Mouse (Mus musculus) embryonic facial prominence, embryonic 13.5 days (tissue): Measurements from ENCODE around the gene Wwox. TPM values are rescaled to one million over a fixed set of nuclear protein-coding genes. Genes with fewer than 3 reads are reported as not detected.

ENCODE experiments used
- ATAC-seq: fragments of 200-750 bp; cut with Nextera tagmentation; 2 replicates; pipeline ENCODE4 v1.8.0; 2017; ENCODE audit warnings: low read depth; ENCODE audit not compliant: insufficient number of reproducible peaks, insufficient read depth, low FRiP score, low TSS enrichment
- H3K27ac ChIP-seq: fragments of 300-500 bp; sonication (generic); 2 replicates; pipeline ENCODE4 v1.5.1; 2015; ENCODE audit warnings: moderate library complexity, mild to moderate bottlenecking, inconsistent platforms
- H3K27me3 ChIP-seq: fragments of 300-500 bp; sonication (generic); 2 replicates; pipeline ENCODE4 v1.6.1; 2015; ENCODE audit warnings: mild to moderate bottlenecking, inconsistent platforms
- H3K36me3 ChIP-seq: fragments of 300-500 bp; sonication (generic); 2 replicates; pipeline ENCODE4 v1.6.1; 2015; ENCODE audit warnings: mild to moderate bottlenecking, inconsistent platforms
- H3K4me1 ChIP-seq: fragments of 300-500 bp; sonication (generic); 2 replicates; pipeline ENCODE4 v1.6.1; 2015; ENCODE audit warnings: inconsistent platforms
- H3K4me2 ChIP-seq: fragments of 300-500 bp; sonication (generic); 2 replicates; pipeline ENCODE4 v1.6.1; 2015; ENCODE audit warnings: moderate library complexity, mild to moderate bottlenecking, inconsistent platforms
- H3K4me3 ChIP-seq: fragments of 300-500 bp; sonication (generic); 2 replicates; pipeline ENCODE4 v1.5.1; 2015; ENCODE audit warnings: mild to moderate bottlenecking, inconsistent platforms
- H3K9ac ChIP-seq: fragments of 300-500 bp; sonication (generic); 2 replicates; pipeline ENCODE4 v1.6.1; 2015; ENCODE audit warnings: mild to moderate bottlenecking, inconsistent platforms
- H3K9me3 ChIP-seq: fragments of 300-500 bp; sonication (generic); 2 replicates; pipeline ENCODE4 v1.6.1; 2016; ENCODE audit warnings: inconsistent platforms
- WGBS: fragments of 180-500 bp; shearing (Covaris S2); methylation state at CpG from one replicate; pipeline ENCODE4 v1.1.7; 2015; ENCODE audit warnings: mixed read lengths; 5-methylcytosine and 5-hydroxymethylcytosine counted together
- polyA plus RNA-seq: library from polyadenylated mRNA; unstranded; fragments of >200 nt; fragmentation: Nextera tagmentation; extraction: Ambion mirVana; gene quantifications from 2 replicates; pipeline ENCODE4 v1.2.1, GENCODE M21; 2015

Gene Wwox
- polyA plus RNA-seq, 1 experiment from 2014 or later = 11.5 TPM

DNA sequence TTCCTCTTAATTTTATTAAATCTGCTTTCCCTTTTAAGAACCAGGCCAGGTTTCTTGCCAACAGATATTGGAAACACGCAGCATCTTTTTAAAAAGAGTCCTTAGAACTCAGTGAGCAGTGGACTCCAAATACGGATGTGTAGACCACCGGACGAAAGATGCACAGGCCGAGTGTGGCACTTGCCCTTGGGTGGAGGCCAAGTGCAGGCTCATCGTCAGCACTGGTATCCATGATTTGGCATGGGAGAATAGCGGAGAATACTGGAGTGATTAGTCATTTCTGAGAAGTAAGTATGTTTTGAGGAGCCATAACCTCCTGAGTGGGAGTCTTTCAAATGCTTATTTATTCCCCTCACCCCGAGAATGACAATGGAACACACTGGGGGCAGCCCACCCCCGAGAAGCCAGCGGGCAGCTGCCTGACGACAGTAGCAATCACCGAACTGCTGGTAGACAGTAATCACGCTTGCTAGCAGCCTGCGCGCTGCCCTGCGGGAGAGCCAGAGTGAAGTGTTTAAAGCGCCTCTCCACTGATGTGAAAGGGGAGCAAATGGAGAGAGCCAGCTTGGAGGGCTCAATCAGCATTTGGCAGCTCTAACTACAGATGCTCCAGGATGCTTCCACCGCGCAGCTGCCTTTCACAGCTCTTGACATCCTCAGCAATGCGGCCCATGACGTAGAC is 29.2 kb downstream of the Wwox start:
- ATAC-seq = no peak
- Histone ChIP-seq H3K4me1 (no peaks in the 10 kb centered on the region), H3K9me3 (no peaks in the 10 kb centered on the region), H3K36me3 (peaks cover 8% of the 10 kb centered on the region), H3K4me2 (no peak overlapping the region), H3K9ac (no peak overlapping the region), H3K27me3 (no peaks in the 10 kb centered on the region), H3K27ac (no peak overlapping the region), H3K4me3 (no peak overlapping the region)
- 87% methylated on average over 21 of the region's 21 CpGs for WGBS

DNA sequence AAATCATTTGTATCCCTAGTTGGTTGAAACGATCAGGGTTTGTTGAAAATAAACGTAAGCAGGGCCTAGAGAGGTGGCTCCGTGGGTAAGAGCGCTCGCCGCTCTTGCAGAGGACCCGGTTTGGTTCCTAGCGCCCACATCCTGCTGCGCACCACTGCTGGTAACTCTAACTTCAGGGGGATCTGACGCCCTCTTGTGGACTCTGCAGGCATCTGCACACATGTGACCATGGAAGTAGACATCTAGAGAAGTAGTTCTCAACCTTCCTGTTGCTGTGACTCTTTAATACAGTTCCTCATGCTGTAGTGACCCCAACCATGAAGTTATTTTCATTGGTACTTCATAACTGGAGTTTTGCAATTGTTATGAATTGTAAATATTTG is 29.7 kb downstream of the Wwox start:
- no peak overlapping the region for H3K4me2 ChIP-seq
- H3K27me3 ChIP-seq = no peaks in the 10 kb centered on the region
- H3K9me3 ChIP-seq = no peaks in the 10 kb centered on the region
- 89% methylated on average over 10 of the region's 10 CpGs for WGBS
- no peaks in the 10 kb centered on the region for H3K4me1 ChIP-seq
- no peak overlapping the region for H3K4me3 ChIP-seq
- H3K9ac ChIP-seq = no peak overlapping the region
- ATAC-seq = no peak
- H3K27ac ChIP-seq = no peak overlapping the region
- peaks cover 8% of the 10 kb centered on the region for H3K36me3 ChIP-seq

DNA sequence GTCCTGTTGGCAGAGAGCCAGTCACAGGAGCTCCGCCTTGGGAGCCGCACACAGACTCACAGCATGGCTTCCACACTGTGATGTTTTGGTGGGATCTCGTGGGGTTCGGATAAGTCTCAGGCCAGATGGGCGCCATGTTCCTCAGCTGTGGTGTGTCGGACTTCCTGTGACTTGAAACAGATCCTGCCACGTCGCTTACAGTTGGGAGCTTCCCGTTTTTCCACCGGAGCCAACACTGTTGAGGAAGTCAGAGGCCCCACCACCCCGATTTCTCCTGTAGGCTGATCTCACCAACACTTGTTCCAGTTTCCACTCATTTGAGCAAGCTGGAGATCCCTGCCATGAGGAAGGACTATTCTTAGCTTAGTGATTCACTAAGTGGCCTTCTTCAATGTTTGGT is 34.1 kb downstream of the Wwox start:
- no peaks in the 10 kb centered on the region for H3K9me3 ChIP-seq
- H3K4me3 ChIP-seq = no peak overlapping the region
- no peaks in the 10 kb centered on the region for H3K27me3 ChIP-seq
- ATAC-seq = no peak
- H3K9ac ChIP-seq = no peak overlapping the region
- peaks cover 8% of the 10 kb centered on the region for H3K36me3 ChIP-seq
- H3K27ac ChIP-seq = no peak overlapping the region
- H3K4me2 ChIP-seq = no peak overlapping the region
- 87% methylated on average over 11 of the region's 11 CpGs for WGBS
- peaks cover 5% of the 10 kb centered on the region; the same call in 1 of the 2 replicates for H3K4me1 ChIP-seq

DNA sequence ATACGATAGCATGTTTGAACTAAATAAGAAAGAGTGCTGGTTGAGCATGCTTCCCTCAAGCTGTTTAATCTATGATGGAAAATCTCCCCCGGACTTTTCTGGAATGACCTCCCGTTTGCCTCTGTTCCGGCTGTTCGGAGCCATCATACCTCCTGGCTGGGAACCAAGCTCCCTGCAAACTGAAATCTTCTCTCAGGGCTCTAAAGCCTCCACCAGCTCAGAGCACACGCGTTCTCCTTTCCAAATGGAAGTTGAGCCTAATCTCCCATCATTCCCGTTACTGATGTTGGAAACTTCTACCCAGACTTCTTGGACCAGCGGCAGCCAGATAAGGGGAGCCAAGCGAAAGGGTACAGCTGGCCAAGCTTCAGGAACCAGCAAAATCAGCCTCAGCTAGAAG is 37.5 kb downstream of the Wwox start:
- no peak overlapping the region for H3K4me3 ChIP-seq
- no peaks in the 10 kb centered on the region for H3K9me3 ChIP-seq
- no peaks in the 10 kb centered on the region for H3K27me3 ChIP-seq
- no peak overlapping the region for H3K27ac ChIP-seq
- no peak overlapping the region for H3K9ac ChIP-seq
- H3K36me3 ChIP-seq = no peaks in the 10 kb centered on the region
- no peak for ATAC-seq
- WGBS = 75% methylated on average over 10 of the region's 10 CpGs
- peaks cover 8% of the 10 kb centered on the region for H3K4me1 ChIP-seq
- no peak overlapping the region for H3K4me2 ChIP-seq

DNA sequence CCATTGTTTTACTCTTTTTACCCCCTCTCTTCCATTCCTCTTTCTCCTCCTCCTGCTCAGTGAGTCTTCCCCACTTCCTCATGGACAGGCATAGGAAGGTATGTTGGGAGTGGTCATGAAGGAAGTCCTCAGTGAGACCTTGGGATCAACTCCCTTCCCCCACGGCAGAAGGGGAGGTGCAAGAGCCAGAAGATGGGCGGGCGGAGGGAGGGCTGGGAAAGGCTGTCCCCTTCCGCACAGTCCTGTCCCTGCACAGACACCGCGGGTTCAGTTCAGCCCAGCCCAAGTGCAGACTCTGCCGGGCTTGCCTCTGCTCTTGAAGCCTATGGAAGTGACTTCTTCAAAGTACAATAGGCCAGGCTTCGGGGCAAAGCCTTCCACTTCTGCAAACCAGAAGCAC is 38.3 kb downstream of the Wwox start:
- no peaks in the 10 kb centered on the region for H3K27me3 ChIP-seq
- H3K36me3 ChIP-seq = no peaks in the 10 kb centered on the region
- H3K9ac ChIP-seq = no peak overlapping the region
- no peak overlapping the region for H3K27ac ChIP-seq
- no peak overlapping the region for H3K4me3 ChIP-seq
- peaks cover 12% of the 10 kb centered on the region for H3K4me1 ChIP-seq
- no peak for ATAC-seq
- no peaks in the 10 kb centered on the region for H3K9me3 ChIP-seq
- WGBS = 78% methylated on average over 8 of the region's 8 CpGs
- H3K4me2 ChIP-seq = no peak overlapping the region

DNA sequence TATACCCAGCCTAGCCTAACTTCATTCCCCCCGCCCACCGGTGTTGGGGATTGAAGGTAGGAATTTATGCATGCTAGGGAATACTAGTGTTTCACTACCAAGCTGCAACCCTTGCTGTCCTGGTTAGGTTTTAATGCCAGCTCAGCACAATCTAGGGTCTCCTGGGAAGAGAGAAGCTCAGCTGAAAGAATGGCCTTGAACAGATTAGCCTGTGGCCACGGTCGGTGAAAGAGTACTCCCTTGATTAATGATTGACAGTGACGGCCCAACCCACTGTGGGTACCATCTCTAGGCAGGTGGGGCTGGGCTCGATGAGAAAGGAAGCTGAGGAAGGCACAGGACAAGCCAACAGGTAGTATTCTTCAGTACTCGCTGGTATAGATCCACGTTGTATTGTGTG is 40.3 kb downstream of the Wwox start:
- Histone ChIP-seq H3K27me3 (no peaks in the 10 kb centered on the region), H3K27ac (no peak overlapping the region), H3K36me3 (no peaks in the 10 kb centered on the region), H3K9ac (no peak overlapping the region), H3K9me3 (no peaks in the 10 kb centered on the region), H3K4me1 (peaks cover 12% of the 10 kb centered on the region), H3K4me3 (no peak overlapping the region), H3K4me2 (no peak overlapping the region)
- ATAC-seq = no peak
- 68% methylated on average over 8 of the region's 8 CpGs for WGBS

DNA sequence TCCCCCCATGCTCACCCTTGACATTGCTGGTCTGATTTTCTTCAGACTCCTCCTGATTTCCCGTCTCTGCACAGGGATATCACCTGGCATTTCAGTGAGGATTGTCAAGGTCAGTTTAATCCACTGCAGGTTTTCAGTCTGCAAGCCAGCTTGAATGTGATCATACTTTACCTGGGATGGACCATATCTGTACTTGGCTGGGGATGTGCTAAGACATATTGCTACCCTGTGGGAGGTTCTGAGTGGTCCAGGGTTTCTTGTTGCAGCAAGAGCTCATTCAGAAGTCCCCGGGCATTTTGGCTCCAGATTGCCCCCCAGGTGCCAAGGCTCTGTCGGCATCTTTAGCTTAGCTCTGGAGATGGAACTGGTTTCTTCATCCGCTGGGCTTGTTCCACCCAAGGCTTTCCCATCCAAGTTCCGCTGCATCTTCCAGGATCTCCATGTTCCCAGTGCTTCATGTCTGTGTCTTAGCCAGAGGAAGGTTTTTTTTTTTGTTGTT is 52.3 kb downstream of the Wwox start:
- Histone ChIP-seq H3K27ac (no peak overlapping the region), H3K9me3 (no peaks in the 10 kb centered on the region), H3K27me3 (no peaks in the 10 kb centered on the region), H3K4me2 (no peak overlapping the region), H3K4me1 (no peaks in the 10 kb centered on the region), H3K9ac (no peak overlapping the region), H3K36me3 (no peaks in the 10 kb centered on the region), H3K4me3 (no peak overlapping the region)
- ATAC-seq = no peak
- WGBS = 90% methylated on average over 5 of the region's 5 CpGs

DNA sequence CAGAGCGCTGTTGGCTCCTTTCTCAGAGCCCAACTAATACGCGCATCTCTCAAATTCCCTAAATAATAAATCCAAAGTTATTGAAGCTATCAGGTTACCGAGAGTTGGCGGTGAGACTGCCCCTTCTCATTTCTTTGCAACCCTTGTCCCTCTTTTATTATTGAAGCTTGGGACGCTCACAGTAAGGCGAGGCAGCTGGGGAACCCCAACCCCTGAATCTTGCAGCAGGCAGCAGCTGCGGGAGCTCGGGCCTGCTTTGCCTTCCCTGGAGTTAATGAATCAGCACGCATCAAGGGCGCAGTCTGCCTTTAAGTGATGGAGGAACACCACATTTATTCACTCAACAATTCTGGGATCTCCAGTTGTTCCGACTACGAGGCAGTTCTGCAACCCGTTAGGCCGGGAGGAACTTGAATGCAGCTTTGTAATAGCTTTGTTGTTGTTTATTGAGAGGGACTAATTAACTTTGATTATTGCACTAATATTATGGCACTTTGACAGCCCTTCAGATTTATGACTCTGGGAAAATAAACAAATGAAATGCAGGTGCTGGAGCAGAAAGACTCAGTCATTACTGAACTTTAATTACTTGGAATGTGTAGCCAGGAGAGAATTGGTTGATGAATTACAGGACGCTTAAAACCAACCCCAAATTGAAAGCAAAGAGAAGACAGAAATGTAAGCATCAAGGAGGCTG is 60.1 kb downstream of the Wwox start:
- H3K27ac ChIP-seq = no peak overlapping the region
- no peak overlapping the region for H3K4me3 ChIP-seq
- H3K27me3 ChIP-seq = peaks cover 3% of the 10 kb centered on the region; the same call in 1 of the 2 replicates
- H3K36me3 ChIP-seq = no peaks in the 10 kb centered on the region
- WGBS = 28% methylated on average over 16 of the region's 16 CpGs
- H3K4me1 ChIP-seq = peaks cover 57% of the 10 kb centered on the region
- H3K9ac ChIP-seq = no peak overlapping the region
- H3K9me3 ChIP-seq = no peaks in the 10 kb centered on the region
- no peak overlapping the region for H3K4me2 ChIP-seq
- no peak for ATAC-seq

DNA sequence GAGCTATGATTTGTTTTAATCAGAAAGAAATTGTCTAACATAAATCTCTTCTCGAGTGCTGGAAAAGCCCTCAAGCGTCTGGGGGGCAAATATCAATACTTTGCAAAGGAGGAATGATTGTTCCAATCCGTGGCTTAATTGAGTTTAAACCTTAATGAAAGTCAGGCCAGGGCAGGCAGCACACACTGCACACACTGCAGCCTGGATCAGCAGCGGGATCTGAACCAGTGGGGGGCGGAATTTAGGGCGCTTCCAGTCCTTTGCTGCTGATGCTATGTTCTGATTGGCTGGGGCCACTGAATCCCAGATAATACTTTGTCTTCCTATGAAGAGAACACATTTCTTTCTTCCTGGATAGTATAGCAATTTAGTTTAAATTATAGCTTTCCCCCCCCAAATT is 62.5 kb downstream of the Wwox start:
- Histone ChIP-seq H3K9ac (no peak overlapping the region), H3K9me3 (no peaks in the 10 kb centered on the region), H3K27me3 (peaks cover 3% of the 10 kb centered on the region; the same call in 1 of the 2 replicates), H3K4me1 (peaks cover 75% of the 10 kb centered on the region), H3K27ac (no peak overlapping the region), H3K4me2 (no peak overlapping the region), H3K4me3 (no peak overlapping the region), H3K36me3 (no peaks in the 10 kb centered on the region)
- ATAC-seq = no peak
- 16% methylated on average over 6 of the region's 6 CpGs for WGBS

DNA sequence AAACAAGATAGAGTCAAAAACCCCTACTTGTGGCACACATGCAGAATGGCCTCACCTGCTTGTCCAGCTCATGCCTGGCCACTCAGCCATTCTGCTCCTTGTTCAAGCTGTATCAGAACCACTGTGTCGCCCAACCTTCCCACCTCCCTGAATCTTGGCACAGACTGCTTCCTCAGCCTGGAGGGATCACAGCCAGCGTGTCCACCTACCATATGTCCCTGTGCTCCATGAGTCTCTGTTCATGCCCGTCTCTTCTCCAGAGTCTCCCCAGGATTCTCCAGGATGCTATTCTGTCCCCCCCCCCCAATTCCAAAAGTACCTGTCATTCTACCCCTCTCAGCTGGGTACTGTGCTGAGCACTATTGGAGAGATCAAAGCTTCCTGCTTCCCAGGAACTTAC is 63.7 kb downstream of the Wwox start:
- H3K4me1 ChIP-seq = peaks cover 80% of the 10 kb centered on the region
- H3K4me2 ChIP-seq = no peak overlapping the region
- H3K27me3 ChIP-seq = no peaks in the 10 kb centered on the region; the same call in 1 of the 2 replicates
- WGBS = 68% methylated on average over 3 of the region's 3 CpGs
- H3K9ac ChIP-seq = no peak overlapping the region
- no peaks in the 10 kb centered on the region for H3K9me3 ChIP-seq
- no peak overlapping the region for H3K27ac ChIP-seq
- no peak overlapping the region for H3K4me3 ChIP-seq
- ATAC-seq = no peak
- H3K36me3 ChIP-seq = no peaks in the 10 kb centered on the region

DNA sequence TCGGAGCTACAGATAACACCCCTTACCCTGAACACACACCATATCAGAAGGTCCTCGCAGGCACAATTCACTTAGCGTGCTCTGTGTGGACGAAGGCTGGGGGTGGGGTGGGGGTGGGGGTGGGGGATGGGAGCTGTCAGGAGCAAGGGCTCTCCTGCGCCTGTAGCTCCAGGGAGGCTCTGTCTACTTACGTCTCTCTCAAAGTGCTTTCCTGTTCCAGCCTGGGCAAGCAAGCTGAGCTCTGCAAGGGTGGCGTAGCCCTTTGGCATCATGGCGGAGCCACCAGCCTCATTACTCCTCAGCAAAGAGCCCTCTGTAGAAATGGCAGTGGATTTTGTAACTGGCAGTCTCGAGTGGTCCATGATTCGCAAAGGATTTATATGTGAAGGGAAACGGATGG is 65.4 kb downstream of the Wwox start:
- 17% methylated on average over 11 of the region's 11 CpGs for WGBS
- ATAC-seq = peak; percentile 40; the same call in 1 of the 2 replicates
- peak overlapping the region; percentile 24 for H3K4me3 ChIP-seq

More for the DNA sequence above, 65.4 kb downstream of the Wwox start:
- no peaks in the 10 kb centered on the region for H3K36me3 ChIP-seq
- H3K9me3 ChIP-seq = no peaks in the 10 kb centered on the region
- H3K4me1 ChIP-seq = peaks cover 66% of the 10 kb centered on the region
- peak overlapping the region; percentile 88 for H3K27ac ChIP-seq
- peak overlapping the region; percentile 53 for H3K4me2 ChIP-seq
- peak overlapping the region; percentile 51 for H3K9ac ChIP-seq
- H3K27me3 ChIP-seq = no peaks in the 10 kb centered on the region; the same call in 1 of the 2 replicates
